In genomic region chr15:31753578-31754281, GRCm38 (mm10) we compare ENCODE assay signal across 12 mouse cellular contexts.
DNase-seq lines count a peak whose midpoint lies in the region; ATAC-seq lines count a peak whose summit lies in the region.
"Had no signal": no experiment of that assay in that cellular context is flagged by ENCODE, and none has a peak within 500 bp of the region (broad histone marks: within the 10 kb centered on the region; RNA-seq: fewer than 3 reads in every experiment).

No protein-coding gene starts in this region.

- no peak overlapping the region for H3K4me3 ChIP-seq in forebrain, embryonic 13.5 days
- no peak overlapping the region for H3K4me3 ChIP-seq in midbrain, embryonic 15.5 days
- H3K4me3 ChIP-seq: neural tube, embryonic 13.5 days had no signal

- no peak overlapping the region for H3K9ac ChIP-seq in forebrain, embryonic 13.5 days
- no peak overlapping the region for H3K9ac ChIP-seq in midbrain, embryonic 15.5 days
- H3K9ac ChIP-seq: neural tube, embryonic 13.5 days had no signal

- H3K9me3 ChIP-seq in forebrain, embryonic 13.5 days (replicated peaks), result no peaks in the 10 kb centered on the region
- H3K9me3 ChIP-seq in midbrain, embryonic 15.5 days, result no peaks in the 10 kb centered on the region
- H3K9me3 ChIP-seq: neural tube, embryonic 13.5 days had no signal

- 6% methylated on average over 14 of the region's 14 CpGs for WGBS in forebrain, embryonic 13.5 days
- WGBS in midbrain, embryonic 15.5 days, result 7% methylated on average over 14 of the region's 14 CpGs

- peak; percentile 41; the same call in 1 of the 2 replicates for ATAC-seq in forebrain, embryonic 13.5 days
- peak; percentile 82 for ATAC-seq in midbrain, embryonic 15.5 days (replicated peaks)

- no peaks in the 10 kb centered on the region for H3K36me3 ChIP-seq in forebrain, embryonic 13.5 days (ENCODE audit: poor library complexity, severe bottlenecking)
- H3K36me3 ChIP-seq in midbrain, embryonic 15.5 days (replicated peaks), result no peaks in the 10 kb centered on the region
- H3K36me3 ChIP-seq: neural tube, embryonic 13.5 days had no signal

- no peaks in the 10 kb centered on the region for H3K27me3 ChIP-seq in forebrain, embryonic 13.5 days
- H3K27me3 ChIP-seq in midbrain, embryonic 15.5 days (replicated peaks), result no peaks in the 10 kb centered on the region
- H3K27me3 ChIP-seq: neural tube, embryonic 13.5 days had no signal

- peaks cover 8% of the 10 kb centered on the region for H3K4me1 ChIP-seq in forebrain, embryonic 13.5 days
- peaks cover 7% of the 10 kb centered on the region; the same call in 1 of the 2 replicates for H3K4me1 ChIP-seq in midbrain, embryonic 15.5 days

- 0 out of 2 replicates have a peak overlapping the region, but pooled peaks have one; percentile 11 for H3K27ac ChIP-seq in forebrain, embryonic 13.5 days
- H3K27ac ChIP-seq in midbrain, embryonic 15.5 days, result no peak overlapping the region
- H3K27ac ChIP-seq: neural tube, embryonic 13.5 days had no signal

- peak; percentile 4 to 38 for DNase-seq in kidney, adult 8-10 months
- DNase-seq in kidney, postnatal 10 days, result no peak
- DNase-seq in cerebellum, postnatal 10 days, result peak; percentile 54 to 68
- DNase-seq in layer of hippocampus, adult 11-12 months (ENCODE audit: low spot score), result no peak
- DNase-seq in left cerebral cortex, adult 18-20 months (ENCODE audit: low spot score in 2 of 2), result no peak
- no peak for DNase-seq in urinary bladder, adult 18-20 months (ENCODE audit: low spot score in 2 of 2)
- DNase-seq: heart, adult 11 months; lung, postnatal 14 days; thymus, adult 2 months had no signal

- no peak overlapping the region for H3K4me2 ChIP-seq in forebrain, embryonic 13.5 days
- peak overlapping the region; percentile 19; the same call in 1 of the 2 replicates for H3K4me2 ChIP-seq in midbrain, embryonic 15.5 days
- H3K4me2 ChIP-seq: neural tube, embryonic 13.5 days had no signal

Comparison
In these comparisons a context has a peak if more than half of its experiments do, and no peak if none do; other contexts are left out.
1. DNase-seq: peak in kidney, adult 8-10 months (2 of 2) and cerebellum, postnatal 10 days (2 of 2); none in kidney, postnatal 10 days (single experiment), layer of hippocampus, adult 11-12 months (single experiment), left cerebral cortex, adult 18-20 months (0 of 2) and urinary bladder, adult 18-20 months (0 of 2).